Mouse (Mus musculus): ENCODE data around the gene Cnr2. TPM values are rescaled to one million over a fixed set of nuclear protein-coding genes. Genes with fewer than 3 reads are reported as not detected.
"Not testable (repeated sequence)": the region's sequence is repeated elsewhere in the genome, so short reads cannot be mapped to it uniquely, and the experiment has no call there.

The Cnr2 gene
- polyA plus RNA-seq, 1 experiment from 2014 or later, result 0.43 TPM

DNA sequence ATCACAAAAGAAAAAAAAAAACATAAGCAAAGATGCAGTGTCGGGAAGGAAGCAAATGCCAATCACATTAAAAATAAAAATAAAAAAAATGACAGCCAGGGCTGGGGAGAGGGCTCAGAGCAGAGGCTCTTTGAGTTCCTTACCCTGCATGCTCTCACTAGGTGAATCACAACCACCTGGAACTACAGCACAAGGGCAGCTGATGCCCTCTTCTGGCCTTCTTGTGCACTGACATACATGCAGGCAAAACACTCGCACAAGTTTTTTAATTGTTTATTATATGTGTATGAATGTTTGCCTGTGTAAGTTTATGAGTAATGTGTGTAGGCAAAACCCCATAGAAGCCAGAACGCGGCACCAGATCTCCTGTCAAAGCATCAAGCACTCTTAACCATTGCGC lies 36.6 kb downstream of the Cnr2 start:
- peaks cover 2% of the 10 kb centered on the region; the same call in 1 of the 2 replicates for H3K4me1 ChIP-seq (ENCODE audit: control insufficient read depth, insufficient read depth, low read length)
- H3K27me3 ChIP-seq (replicated peaks; ENCODE audit: control insufficient read depth, insufficient read depth, low read length), result no peaks in the 10 kb centered on the region
- 70% methylated on average over 5 of the region's 5 CpGs for WGBS
- H3K9ac ChIP-seq (ENCODE audit: low read depth, low read length), result no peak overlapping the region
- H3K36me3 ChIP-seq (ENCODE audit: control insufficient read depth, insufficient read depth, low read length), result peaks cover 8% of the 10 kb centered on the region; the same call in 1 of the 2 replicates
- H3K9me3 ChIP-seq (ENCODE audit: control insufficient read depth, low read length), result no peaks in the 10 kb centered on the region
- H3K4me2 ChIP-seq (ENCODE audit: low read depth, low read length), result no peak overlapping the region
- H3K27ac ChIP-seq (ENCODE audit: low read length), result no peak overlapping the region
- H3K4me3 ChIP-seq (ENCODE audit: low read length), result no peak overlapping the region
- no peak for ATAC-seq

DNA sequence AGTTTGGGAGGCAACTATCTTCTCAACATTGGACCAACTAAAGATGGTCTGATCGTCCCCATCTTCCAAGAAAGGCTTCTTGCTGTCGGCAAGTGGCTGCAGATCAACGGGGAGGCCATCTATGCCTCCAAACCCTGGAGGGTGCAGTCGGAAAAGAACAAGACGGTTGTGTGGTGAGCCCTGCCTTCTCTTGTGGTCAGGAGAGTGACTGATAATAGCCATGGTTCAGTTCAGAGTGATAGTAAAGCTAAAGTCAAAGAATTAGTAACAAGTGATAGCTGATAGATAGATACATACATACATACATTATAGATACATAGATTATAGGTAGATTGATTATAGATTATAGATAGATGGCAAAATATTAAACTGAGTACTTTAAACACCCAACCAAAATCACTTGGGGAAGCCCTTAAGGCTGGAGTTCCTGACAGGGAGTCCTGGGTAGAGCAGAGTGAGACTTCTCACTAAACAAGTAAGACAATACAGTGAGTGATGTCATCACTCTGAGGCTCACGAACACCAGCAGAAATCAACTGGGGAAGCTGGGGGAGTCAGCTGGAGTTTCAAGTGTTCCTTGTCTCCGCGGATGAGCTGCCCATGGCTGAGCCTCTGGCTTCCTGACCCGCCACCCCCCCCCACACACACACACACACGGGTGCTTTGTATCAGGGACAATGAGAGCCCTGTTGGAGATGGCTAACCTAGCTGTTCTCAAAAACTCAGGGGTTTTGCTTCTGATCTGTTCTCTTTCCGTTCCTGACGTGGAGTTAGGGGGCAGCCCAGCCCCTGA lies 39.7 kb downstream of the Cnr2 start:
- Histone ChIP-seq H3K4me1 (ENCODE audit: control insufficient read depth, insufficient read depth, low read length) (no peaks in the 10 kb centered on the region), H3K9ac (ENCODE audit: low read depth, low read length) (no peak overlapping the region), H3K27me3 (replicated peaks; ENCODE audit: control insufficient read depth, insufficient read depth, low read length) (no peaks in the 10 kb centered on the region), H3K27ac (ENCODE audit: low read length) (no peak overlapping the region), H3K4me3 (ENCODE audit: low read length) (no peak overlapping the region), H3K4me2 (ENCODE audit: low read depth, low read length) (no peak overlapping the region), H3K36me3 (ENCODE audit: control insufficient read depth, insufficient read depth, low read length) (peaks cover 18% of the 10 kb centered on the region; the same call in 1 of the 2 replicates), H3K9me3 (ENCODE audit: control insufficient read depth, low read length) (no peaks in the 10 kb centered on the region)
- 0 out of 2 replicates have a peak, but pooled peaks have one; percentile 21 for ATAC-seq
- WGBS, result 68% methylated on average over 12 of the region's 12 CpGs

DNA sequence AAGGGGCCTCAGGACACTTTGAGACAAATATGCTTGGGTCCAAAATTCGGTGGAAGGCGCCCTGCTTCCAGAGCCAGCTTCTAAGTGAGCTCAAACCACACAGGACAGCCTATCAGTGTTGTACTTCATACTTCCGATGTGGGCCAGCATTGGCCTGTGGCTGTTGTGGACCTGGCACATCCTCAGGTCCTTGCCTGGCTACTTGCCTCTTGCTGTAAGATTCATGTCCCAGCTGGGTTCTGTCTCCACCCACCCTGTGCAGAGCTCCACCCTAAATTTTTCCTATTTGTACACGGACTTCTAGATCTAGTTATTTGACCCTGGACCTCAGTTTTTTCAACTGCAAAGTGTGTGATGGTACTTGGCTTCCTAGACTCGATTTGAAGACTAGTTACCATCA lies 40.3 kb downstream of the Cnr2 start:
- Histone ChIP-seq H3K27me3 (replicated peaks; ENCODE audit: control insufficient read depth, insufficient read depth, low read length) (no peaks in the 10 kb centered on the region), H3K9ac (ENCODE audit: low read depth, low read length) (no peak overlapping the region), H3K27ac (ENCODE audit: low read length) (no peak overlapping the region), H3K4me2 (ENCODE audit: low read depth, low read length) (no peak overlapping the region), H3K36me3 (ENCODE audit: control insufficient read depth, insufficient read depth, low read length) (peaks cover 18% of the 10 kb centered on the region; the same call in 1 of the 2 replicates), H3K4me1 (ENCODE audit: control insufficient read depth, insufficient read depth, low read length) (no peaks in the 10 kb centered on the region), H3K4me3 (ENCODE audit: low read length) (no peak overlapping the region), H3K9me3 (ENCODE audit: control insufficient read depth, low read length) (no peaks in the 10 kb centered on the region)
- ATAC-seq, result no peak
- 71% methylated on average over 5 of the region's 5 CpGs for WGBS

DNA sequence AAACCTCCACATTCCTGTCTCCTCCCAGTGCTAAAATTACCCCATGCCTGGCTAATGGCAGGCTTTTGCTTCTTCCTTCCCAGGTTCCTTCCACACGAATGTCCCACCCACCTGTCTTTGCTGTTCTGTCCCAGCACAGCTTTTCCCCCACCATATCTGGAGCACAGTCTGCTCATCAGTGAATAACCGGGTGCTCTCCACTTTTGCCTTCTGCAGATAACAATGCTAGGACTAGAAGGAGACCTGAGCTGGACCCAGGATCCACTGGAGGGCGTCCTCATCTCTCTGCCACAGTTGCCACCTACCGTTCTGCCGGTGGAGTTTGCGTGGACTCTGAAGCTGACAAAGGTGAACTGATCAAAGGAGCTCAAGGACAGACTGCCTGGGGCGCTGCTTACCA lies 43.7 kb downstream of the Cnr2 start:
- WGBS, result 77% methylated on average over 7 of the region's 7 CpGs
- Histone ChIP-seq H3K4me2 (ENCODE audit: low read depth, low read length) (no peak overlapping the region), H3K36me3 (ENCODE audit: control insufficient read depth, insufficient read depth, low read length) (peaks cover 13% of the 10 kb centered on the region; the same call in 1 of the 2 replicates), H3K27me3 (replicated peaks; ENCODE audit: control insufficient read depth, insufficient read depth, low read length) (no peaks in the 10 kb centered on the region), H3K9me3 (ENCODE audit: control insufficient read depth, low read length) (no peaks in the 10 kb centered on the region), H3K4me1 (ENCODE audit: control insufficient read depth, insufficient read depth, low read length) (no peaks in the 10 kb centered on the region), H3K9ac (ENCODE audit: low read depth, low read length) (no peak overlapping the region), H3K27ac (ENCODE audit: low read length) (no peak overlapping the region), H3K4me3 (ENCODE audit: low read length) (no peak overlapping the region)
- ATAC-seq, result no peak

DNA sequence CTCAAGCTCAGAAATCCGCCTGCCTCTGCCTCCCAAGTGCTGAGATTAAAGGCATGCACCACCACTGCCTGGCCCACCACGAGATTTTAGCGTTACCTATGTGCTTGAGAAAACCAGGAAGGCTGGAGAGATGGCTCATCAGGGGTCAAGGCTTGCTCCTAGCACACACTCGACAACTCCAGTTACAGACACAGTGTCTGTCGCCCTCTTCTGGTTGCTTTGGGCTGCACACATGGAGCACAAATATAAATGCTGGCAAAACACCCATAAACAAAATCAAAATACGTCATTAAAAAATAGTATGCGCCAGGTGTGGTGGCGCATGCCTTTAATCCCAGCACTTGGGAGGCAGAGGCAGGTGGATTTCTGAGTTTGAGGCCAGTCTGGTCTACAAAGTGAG lies 45.8 kb downstream of the Cnr2 start:
- 84% methylated on average over 8 of the region's 8 CpGs for WGBS
- H3K9me3 ChIP-seq (ENCODE audit: control insufficient read depth, low read length); H3K27me3 ChIP-seq (replicated peaks; ENCODE audit: control insufficient read depth, insufficient read depth, low read length); H3K4me2 ChIP-seq (ENCODE audit: low read depth, low read length); H3K4me3 ChIP-seq (ENCODE audit: low read length); H3K9ac ChIP-seq (ENCODE audit: low read depth, low read length); H3K4me1 ChIP-seq (ENCODE audit: control insufficient read depth, insufficient read depth, low read length); H3K27ac ChIP-seq (ENCODE audit: low read length); ATAC-seq: not testable (repeated sequence)
- 0 out of 2 replicates have a peak, but pooled peaks cover 10% of the 10 kb centered on the region for H3K36me3 ChIP-seq (ENCODE audit: control insufficient read depth, insufficient read depth, low read length)

DNA sequence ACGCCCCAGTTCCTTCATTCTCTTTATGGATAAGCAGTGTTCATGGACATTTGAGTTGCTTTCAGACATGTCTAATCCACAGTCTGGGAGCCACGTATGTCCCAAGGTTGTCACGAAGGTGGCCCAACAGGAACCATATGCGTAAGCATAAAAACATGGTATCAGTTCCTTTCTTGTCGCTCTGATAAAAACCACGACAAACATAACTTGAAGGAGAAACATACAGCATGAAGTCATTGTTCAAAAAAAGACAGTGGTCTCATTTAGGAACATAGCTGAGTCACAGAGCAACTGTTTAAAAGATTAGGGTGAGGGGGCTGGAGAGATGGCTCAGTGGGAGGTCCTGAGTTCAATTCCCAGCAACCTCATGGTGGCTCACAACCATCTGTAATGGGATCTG lies 47.0 kb downstream of the Cnr2 start:
- Histone ChIP-seq H3K9ac (ENCODE audit: low read depth, low read length) (no peak overlapping the region), H3K9me3 (ENCODE audit: control insufficient read depth, low read length) (no peaks in the 10 kb centered on the region), H3K4me1 (ENCODE audit: control insufficient read depth, insufficient read depth, low read length) (peaks cover 3% of the 10 kb centered on the region; the same call in 1 of the 2 replicates), H3K36me3 (ENCODE audit: control insufficient read depth, insufficient read depth, low read length) (0 out of 2 replicates have a peak, but pooled peaks cover 10% of the 10 kb centered on the region), H3K4me3 (ENCODE audit: low read length) (no peak overlapping the region), H3K4me2 (ENCODE audit: low read depth, low read length) (no peak overlapping the region), H3K27me3 (replicated peaks; ENCODE audit: control insufficient read depth, insufficient read depth, low read length) (no peaks in the 10 kb centered on the region), H3K27ac (ENCODE audit: low read length) (no peak overlapping the region)
- WGBS, result 75% methylated on average over 6 of the region's 6 CpGs
- ATAC-seq, result no peak

DNA sequence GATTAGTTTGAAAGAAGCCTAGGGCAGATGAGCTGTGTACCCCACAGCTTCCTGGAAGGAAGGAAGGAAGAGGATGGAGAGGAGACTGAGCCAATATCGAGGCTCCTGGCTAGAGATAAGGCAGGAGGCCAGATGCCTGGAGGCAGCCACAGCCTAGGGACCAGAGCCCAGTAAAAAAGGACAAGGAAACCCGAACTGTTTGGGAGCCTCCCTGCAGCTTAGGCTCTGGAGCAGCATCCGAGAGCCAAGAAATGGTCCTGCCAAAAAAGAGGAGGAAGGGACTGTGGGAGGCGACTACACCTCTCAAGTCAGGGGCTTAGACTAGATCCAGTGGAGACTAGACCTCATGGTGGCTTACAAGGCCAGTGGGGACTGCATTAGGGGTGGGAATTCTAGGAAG lies 48.2 kb downstream of the Cnr2 start:
- 66% methylated on average over 4 of the region's 4 CpGs for WGBS
- no peak overlapping the region for H3K27ac ChIP-seq (ENCODE audit: low read length)

DNA sequence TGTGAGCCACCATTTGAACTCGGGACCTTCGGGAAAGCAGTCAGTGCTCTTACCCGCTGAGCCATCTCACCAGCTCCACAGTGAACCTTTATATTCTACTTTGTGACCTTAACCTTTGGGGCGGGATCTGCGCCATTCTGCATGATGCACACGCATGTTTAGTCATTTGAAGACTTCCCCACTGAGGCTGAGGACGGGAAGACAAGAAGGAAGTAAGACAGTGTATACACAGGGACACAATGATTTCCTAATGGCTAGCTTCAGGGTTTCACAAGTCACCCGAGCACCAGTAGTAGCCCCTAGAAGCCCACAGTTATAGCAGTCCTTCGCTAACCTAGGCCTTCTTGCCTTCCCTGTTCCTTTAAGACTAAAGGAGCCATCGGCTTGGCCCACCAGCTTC lies 50.5 kb downstream of the Cnr2 start:
- Histone ChIP-seq H3K9me3 (ENCODE audit: control insufficient read depth, low read length) (no peaks in the 10 kb centered on the region), H3K4me1 (ENCODE audit: control insufficient read depth, insufficient read depth, low read length) (peaks cover 14% of the 10 kb centered on the region), H3K36me3 (ENCODE audit: control insufficient read depth, insufficient read depth, low read length) (no peaks in the 10 kb centered on the region), H3K9ac (ENCODE audit: low read depth, low read length) (peak overlapping the region; percentile 85), H3K4me3 (ENCODE audit: low read length) (peak overlapping the region; percentile 84), H3K27me3 (replicated peaks; ENCODE audit: control insufficient read depth, insufficient read depth, low read length) (no peaks in the 10 kb centered on the region), H3K27ac (ENCODE audit: low read length) (peak overlapping the region; percentile 78), H3K4me2 (ENCODE audit: low read depth, low read length) (peak overlapping the region; percentile 78)
- peak; percentile 34; the same call in 1 of the 2 replicates for ATAC-seq
- 70% methylated on average over 10 of the region's 10 CpGs for whole genome bisulfite sequencing

More for the DNA sequence above, 48.2 kb downstream of the Cnr2 start:
- Histone ChIP-seq H3K4me2 (ENCODE audit: low read depth, low read length) (no peak overlapping the region), H3K9me3 (ENCODE audit: control insufficient read depth, low read length) (no peaks in the 10 kb centered on the region), H3K4me1 (ENCODE audit: control insufficient read depth, insufficient read depth, low read length) (peaks cover 7% of the 10 kb centered on the region), H3K9ac (ENCODE audit: low read depth, low read length) (no peak overlapping the region), H3K27me3 (replicated peaks; ENCODE audit: control insufficient read depth, insufficient read depth, low read length) (no peaks in the 10 kb centered on the region), H3K36me3 (ENCODE audit: control insufficient read depth, insufficient read depth, low read length) (0 out of 2 replicates have a peak, but pooled peaks cover 10% of the 10 kb centered on the region), H3K4me3 (ENCODE audit: low read length) (no peak overlapping the region)
- ATAC-seq, result no peak

DNA sequence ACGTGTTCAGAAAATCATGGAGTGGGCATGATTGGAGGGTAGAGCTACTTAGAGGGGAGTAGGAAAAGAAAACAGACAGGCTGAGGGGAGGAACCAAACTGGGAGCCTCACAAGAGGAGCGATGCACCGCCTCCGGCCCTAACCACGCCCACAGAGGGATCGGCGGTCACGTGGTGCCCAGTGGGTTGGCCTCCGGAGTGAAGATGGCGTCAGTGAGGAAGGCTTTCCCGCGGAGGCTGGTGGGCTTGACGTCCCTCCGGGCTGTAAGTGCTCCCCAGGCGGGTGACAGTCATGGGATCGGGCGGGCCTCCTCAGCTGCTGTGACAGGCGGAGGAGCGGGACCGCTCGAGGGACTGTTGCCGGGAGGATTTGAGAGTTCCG lies 51.1 kb downstream of the Cnr2 start, which contains the start of gene Hmgcl:
TSS of gene Hmgcl (plus strand) at position 171 of the 381 bp plus-strand sequence.
- peak within 1 kb of the TSS; percentile 78 for H3K4me2 ChIP-seq (ENCODE audit: low read depth, low read length)

More for the DNA sequence above, 51.1 kb downstream of the Cnr2 start, which contains the start of gene Hmgcl:
- H3K27me3 ChIP-seq (replicated peaks; ENCODE audit: control insufficient read depth, insufficient read depth, low read length), result no peaks in the 10 kb centered on the region
- H3K9me3 ChIP-seq (ENCODE audit: control insufficient read depth, low read length), result no peaks in the 10 kb centered on the region
- peak within 1 kb of the TSS; percentile 85 for H3K9ac ChIP-seq (ENCODE audit: low read depth, low read length)
- peak within 1 kb of the TSS; percentile 78 for H3K27ac ChIP-seq (ENCODE audit: low read length)
- peak; percentile 92 for ATAC-seq
- 0% methylated on average over 23 of the region's 23 CpGs for WGBS
- peak within 1 kb of the TSS; percentile 84 for H3K4me3 ChIP-seq (ENCODE audit: low read length)
- peaks cover 3% of the 10 kb centered on the region; the same call in 1 of the 2 replicates for H3K36me3 ChIP-seq (ENCODE audit: control insufficient read depth, insufficient read depth, low read length)
- peaks cover 14% of the 10 kb centered on the region for H3K4me1 ChIP-seq (ENCODE audit: control insufficient read depth, insufficient read depth, low read length)
